Mouse (Mus musculus) kidney, embryonic 16.5 days (tissue): Measurements from ENCODE around the gene Tmem178. TPM values are rescaled to one million over a fixed set of nuclear protein-coding genes. Genes with fewer than 3 reads are reported as not detected.
"Not testable (repeated sequence)": the region's sequence is repeated elsewhere in the genome, so short reads cannot be mapped to it uniquely, and the experiment has no call there.

Experiments
- ATAC-seq: fragments of 200-750 bp; cut with Nextera tagmentation; 2 replicates; pipeline ENCODE4 v1.8.0; 2017; ENCODE audit warnings: moderate TSS enrichment; ENCODE audit not compliant: low FRiP score, low TSS enrichment
- H3K27ac ChIP-seq: fragments of 300-500 bp; sonication (generic); 2 replicates; pipeline ENCODE4 v1.5.1; 2014; ENCODE audit warnings: low read length
- H3K27me3 ChIP-seq: fragments of 300-500 bp; sonication (generic); 2 replicates; pipeline ENCODE4 v1.6.1; 2014; ENCODE audit warnings: low read length, control low read depth, mixed read lengths; ENCODE audit not compliant: insufficient read depth
- H3K36me3 ChIP-seq: fragments of 300-500 bp; sonication (generic); 2 replicates; pipeline ENCODE4 v1.6.1; 2014; ENCODE audit warnings: low read length, control low read depth, mixed read lengths; ENCODE audit not compliant: insufficient read depth
- H3K4me1 ChIP-seq: fragments of 300-500 bp; sonication (generic); 2 replicates; pipeline ENCODE4 v1.6.1; 2014; ENCODE audit warnings: low read length, control low read depth, mixed read lengths; ENCODE audit not compliant: insufficient read depth
- H3K4me2 ChIP-seq: fragments of 300-500 bp; sonication (generic); replicated peaks from 2 replicates; pipeline ENCODE4 v1.6.1; 2014; ENCODE audit warnings: low read depth, low read length
- H3K4me3 ChIP-seq: fragments of 300-500 bp; sonication (generic); 2 replicates; pipeline ENCODE4 v1.5.1; 2014; ENCODE audit warnings: mild to moderate bottlenecking, low read length
- H3K9ac ChIP-seq: fragments of 300-500 bp; sonication (generic); replicated peaks from 2 replicates; pipeline ENCODE4 v1.6.1; 2014; ENCODE audit warnings: low read length
- H3K9me3 ChIP-seq: fragments of 300-500 bp; sonication (generic); 2 replicates; pipeline ENCODE4 v1.6.1; 2016; ENCODE audit warnings: low read length, control low read depth
- WGBS: fragments of 180-500 bp; shearing (Covaris S2); extraction: QIAGEN DNeasy Blood & Tissue Kit; methylation state at CpG from one replicate; pipeline ENCODE4 v1.1.7; 2014; 5-methylcytosine and 5-hydroxymethylcytosine counted together
- polyA plus RNA-seq: library from polyadenylated mRNA; unstranded; fragments of >200 nt; fragmentation: Nextera tagmentation; extraction: Ambion mirVana; gene quantifications from 2 replicates; pipeline ENCODE4 v1.2.1, GENCODE M21; 2015

Gene Tmem178
- polyA plus RNA-seq, 1 experiment from 2014 or later: 16.8 TPM

DNA sequence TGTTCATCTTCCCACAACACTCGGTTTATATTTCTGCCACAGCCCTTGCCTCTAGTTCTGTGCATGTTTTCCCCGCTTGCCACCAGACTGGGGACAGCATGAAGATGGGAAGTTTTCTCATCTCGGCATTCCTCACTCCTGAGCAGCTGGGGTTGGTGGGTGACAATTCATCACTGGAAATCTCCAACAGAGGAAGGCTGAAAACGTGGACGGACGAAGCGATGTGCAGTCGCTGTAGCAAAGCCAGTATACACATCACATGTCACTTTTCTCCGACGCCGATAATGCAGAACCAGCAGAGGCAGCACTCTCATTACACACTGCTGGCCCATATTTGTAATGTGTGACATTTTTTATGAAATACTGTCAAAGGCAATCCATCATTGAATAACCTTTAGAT, 2.6 kb upstream of the Tmem178 start:
- Histone ChIP-seq H3K9me3 (no peaks in the 10 kb centered on the region), H3K4me1 (0 out of 2 replicates have a peak, but pooled peaks cover 5% of the 10 kb centered on the region), H3K36me3 (no peaks in the 10 kb centered on the region), H3K27me3 (peaks cover 25% of the 10 kb centered on the region), H3K9ac (no peak overlapping the region), H3K27ac (no peak overlapping the region), H3K4me3 (no peak overlapping the region), H3K4me2 (no peak overlapping the region)
- no peak for ATAC-seq
- 59% methylated on average over 11 of the region's 11 CpGs for WGBS

DNA sequence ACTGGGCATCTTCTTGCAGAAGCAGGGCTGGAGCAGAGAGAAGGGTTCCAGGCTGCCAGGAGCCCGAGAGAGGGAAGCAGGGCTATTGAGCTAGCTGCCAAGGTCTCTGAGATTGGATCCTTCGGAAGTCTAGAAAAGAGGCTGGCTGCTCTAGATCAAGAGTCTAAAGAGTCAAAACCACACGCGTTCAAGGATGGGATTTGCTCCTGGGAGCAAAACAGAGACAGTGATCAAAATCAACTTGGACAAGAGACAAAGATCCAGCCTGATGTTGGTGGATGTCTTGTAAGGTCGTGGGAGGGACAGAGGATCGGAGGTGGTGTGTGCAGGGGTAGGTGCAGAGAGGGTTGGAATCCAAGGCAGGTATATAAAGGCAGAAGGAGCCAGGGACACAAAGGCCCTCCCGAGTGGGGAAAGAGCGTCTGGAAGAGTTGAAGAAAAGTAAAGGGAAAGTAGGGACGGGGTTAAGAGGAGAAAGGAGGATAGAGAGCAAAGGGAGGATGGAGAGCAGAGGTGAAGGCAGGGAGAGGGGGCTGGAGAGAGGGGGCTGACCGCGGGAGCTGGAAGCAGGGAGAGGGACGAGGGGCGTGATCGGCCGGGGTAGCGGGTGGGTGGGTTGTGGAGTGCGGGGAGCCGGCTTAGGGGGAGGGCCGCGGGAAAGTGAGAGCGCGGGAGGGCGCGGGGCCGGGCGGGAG, 450 bp upstream of the Tmem178 start:
- ATAC-seq: peak; percentile 30; the same call in 1 of the 2 replicates

DNA sequence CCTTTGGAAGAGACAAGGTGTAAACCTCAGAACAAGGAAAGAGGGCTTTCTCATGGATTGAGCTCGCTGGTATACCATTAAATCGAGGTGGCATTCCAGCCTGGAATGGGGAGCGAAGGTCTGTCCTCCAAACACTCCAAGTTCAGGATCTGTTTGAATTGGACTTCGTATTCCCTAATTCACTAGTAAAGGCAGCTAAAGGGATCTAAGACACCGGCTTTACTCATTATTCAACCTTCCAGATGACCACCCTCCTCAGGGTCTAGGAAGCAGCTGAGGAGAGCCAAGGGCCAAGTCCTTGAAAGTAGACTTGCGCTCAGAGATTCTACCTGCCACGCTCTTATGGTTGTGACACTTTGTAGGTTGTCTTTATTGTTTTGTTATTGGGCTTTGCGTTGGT, 1.1 kb downstream of the Tmem178 start:
- 37% methylated on average over 8 of the region's 8 CpGs for WGBS
- ATAC-seq, H3K9me3 ChIP-seq, H3K4me1 ChIP-seq, H3K27ac ChIP-seq, H3K36me3 ChIP-seq: not testable (repeated sequence)
- H3K4me2 ChIP-seq: peak overlapping the region; percentile 45
- peaks cover 28% of the 10 kb centered on the region for H3K27me3 ChIP-seq
- H3K4me3 ChIP-seq: peak overlapping the region; percentile 34
- H3K9ac ChIP-seq: peak overlapping the region; percentile 47; the same call in 1 of the 2 replicates

More for the DNA sequence above, 450 bp upstream of the Tmem178 start:
- Histone ChIP-seq H3K36me3 (no peaks in the 10 kb centered on the region), H3K27me3 (peaks cover 28% of the 10 kb centered on the region), H3K4me1 (0 out of 2 replicates have a peak, but pooled peaks cover 5% of the 10 kb centered on the region), H3K27ac (no peak overlapping the region), H3K9ac (peak overlapping the region; percentile 82), H3K4me2 (peak overlapping the region; percentile 98), H3K4me3 (peak overlapping the region; percentile 81), H3K9me3 (no peaks in the 10 kb centered on the region)
- 8% methylated on average over 18 of the region's 26 CpGs for WGBS

DNA sequence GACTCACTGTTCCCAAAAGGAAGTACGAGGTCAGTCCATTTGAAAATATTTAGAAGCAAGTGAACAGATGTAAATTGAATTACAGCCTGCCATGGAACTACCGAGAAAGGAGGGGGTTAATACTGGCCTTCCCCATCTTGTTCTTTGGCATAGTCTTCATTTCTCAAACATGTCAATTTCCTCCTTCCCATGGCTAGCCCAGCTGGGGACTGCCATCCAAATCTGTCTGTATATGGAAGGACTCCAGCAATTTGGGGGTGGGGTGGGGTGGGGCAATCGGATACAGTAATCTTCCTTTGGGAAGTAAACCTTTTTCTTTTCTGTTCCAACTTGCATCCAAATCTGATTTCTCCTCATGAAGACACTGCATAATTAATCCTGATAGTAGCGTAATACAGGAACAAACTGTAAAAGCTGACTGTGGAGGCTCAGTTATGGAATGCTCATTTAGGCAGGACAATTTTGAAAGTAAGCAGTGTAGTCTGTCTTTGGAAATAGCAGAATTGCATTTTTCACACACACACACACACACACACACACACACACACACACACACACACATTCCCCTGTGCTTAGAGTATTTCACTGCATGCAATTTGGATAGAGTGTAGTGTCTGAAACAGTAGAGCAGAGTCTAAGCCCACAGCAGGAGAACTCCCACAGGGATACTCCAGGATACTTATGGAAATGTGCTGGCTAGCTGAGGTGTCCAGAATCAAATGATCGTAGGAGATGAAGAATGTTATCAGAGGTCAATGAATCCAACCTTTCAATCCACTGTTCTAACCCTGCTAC, 1.9 kb downstream of the Tmem178 start:
- H3K4me1 ChIP-seq: 0 out of 2 replicates have a peak, but pooled peaks cover 5% of the 10 kb centered on the region
- H3K4me2 ChIP-seq: peak overlapping the region; percentile 45
- no peaks in the 10 kb centered on the region for H3K9me3 ChIP-seq
- no peak overlapping the region for H3K27ac ChIP-seq
- no peak overlapping the region; the same call in 1 of the 2 replicates for H3K4me3 ChIP-seq
- peaks cover 28% of the 10 kb centered on the region for H3K27me3 ChIP-seq
- WGBS: 67% methylated on average over 5 of the region's 5 CpGs
- H3K36me3 ChIP-seq: no peaks in the 10 kb centered on the region
- no peak for ATAC-seq
- no peak overlapping the region for H3K9ac ChIP-seq

DNA sequence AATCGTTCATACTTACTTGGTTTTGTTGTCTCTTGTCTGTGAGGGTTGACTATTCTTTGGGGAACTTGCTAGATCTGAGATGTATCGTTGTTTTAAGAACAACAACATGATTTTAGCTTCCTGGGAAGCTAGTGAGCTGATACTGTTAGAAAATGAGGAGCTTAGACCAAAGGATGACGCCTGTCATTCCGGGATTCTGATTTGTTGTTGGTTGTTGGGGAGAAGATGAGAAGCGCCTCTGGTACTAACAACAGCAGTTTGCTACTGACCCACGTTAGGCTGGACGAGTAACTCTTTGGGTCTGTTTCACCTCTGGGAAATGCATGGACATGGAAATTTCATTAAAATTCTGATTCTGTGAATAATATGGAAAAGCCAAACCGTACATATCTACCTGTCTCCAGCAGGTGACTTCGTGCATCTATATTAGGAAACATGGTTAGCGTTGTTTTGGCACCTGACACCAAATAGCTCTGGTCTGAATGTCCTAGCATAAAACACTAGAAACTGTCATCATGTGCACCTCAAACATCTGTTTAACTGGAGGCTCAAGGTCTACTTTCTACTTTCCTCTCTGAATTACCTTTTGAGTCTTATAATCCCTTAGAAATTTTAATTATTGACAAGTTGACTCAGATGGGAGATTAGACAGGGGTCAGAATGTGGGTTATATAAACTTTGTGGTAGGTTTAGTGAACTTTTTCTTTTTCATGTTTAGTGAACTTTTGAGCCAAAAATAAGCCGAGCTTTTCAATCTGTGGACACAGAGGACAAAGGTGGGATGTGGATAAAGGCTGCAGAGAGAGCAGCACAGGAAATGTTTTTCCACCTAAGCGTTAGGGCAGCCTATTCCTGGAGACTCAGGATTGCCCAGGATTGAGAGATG, 2.9 kb downstream of the Tmem178 start:
- Histone ChIP-seq H3K27me3 (peaks cover 21% of the 10 kb centered on the region), H3K9me3 (no peaks in the 10 kb centered on the region), H3K36me3 (no peaks in the 10 kb centered on the region), H3K27ac (no peak overlapping the region), H3K9ac (no peak overlapping the region), H3K4me3 (no peak overlapping the region), H3K4me2 (no peak overlapping the region; the same call in 1 of the 2 replicates), H3K4me1 (0 out of 2 replicates have a peak, but pooled peaks cover 5% of the 10 kb centered on the region)
- ATAC-seq: no peak
- WGBS: 80% methylated on average over 12 of the region's 12 CpGs

DNA sequence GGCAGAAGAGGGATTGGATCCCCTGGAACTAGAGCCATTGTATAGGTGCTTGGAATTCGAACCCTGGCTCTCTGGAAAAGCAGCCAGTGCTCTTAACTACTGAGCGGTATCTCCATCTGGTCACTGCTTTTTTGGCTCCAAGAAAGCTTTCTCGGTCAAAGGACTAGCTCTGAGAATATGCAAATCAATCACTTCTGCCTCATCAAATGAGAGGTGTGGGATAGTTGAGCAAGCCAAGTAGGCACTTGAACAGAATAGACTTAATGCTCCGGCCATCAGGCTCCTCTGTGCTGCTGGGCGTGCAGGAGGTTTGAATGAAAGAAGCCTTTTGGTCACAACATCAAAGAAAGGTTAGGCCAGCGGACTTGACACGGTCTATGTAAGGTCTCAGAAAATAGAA, 5.0 kb downstream of the Tmem178 start:
- H3K4me2 ChIP-seq: no peak overlapping the region
- ATAC-seq: no peak
- H3K36me3 ChIP-seq: no peaks in the 10 kb centered on the region
- no peak overlapping the region for H3K9ac ChIP-seq
- H3K27ac ChIP-seq: no peak overlapping the region
- H3K27me3 ChIP-seq: peaks cover 7% of the 10 kb centered on the region
- no peaks in the 10 kb centered on the region for H3K9me3 ChIP-seq
- H3K4me3 ChIP-seq: no peak overlapping the region
- H3K4me1 ChIP-seq: 0 out of 2 replicates have a peak, but pooled peaks cover under 1% of the 10 kb centered on the region
- 90% methylated on average over 7 of the region's 7 CpGs for whole genome bisulfite sequencing

DNA sequence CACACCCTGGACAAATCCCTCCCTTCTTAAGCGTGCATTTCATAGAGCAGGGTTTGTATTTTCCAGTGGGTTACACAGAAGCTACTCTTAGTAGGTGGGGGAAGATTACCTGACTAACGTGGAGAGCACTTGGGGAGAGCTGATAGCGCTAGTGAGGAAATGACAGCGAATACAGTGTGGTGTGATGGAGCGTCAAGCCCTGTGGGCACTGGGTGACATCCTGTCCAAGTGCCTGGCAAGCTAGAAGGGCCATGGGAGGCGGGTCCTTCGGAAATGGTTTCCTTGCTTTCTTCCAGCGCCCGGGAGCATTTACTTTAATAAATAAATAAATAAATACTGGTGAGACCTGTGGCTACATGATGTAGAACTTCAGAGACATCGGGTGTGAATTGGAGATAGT, 5.5 kb downstream of the Tmem178 start:
- Histone ChIP-seq H3K9me3 (no peaks in the 10 kb centered on the region), H3K4me2 (no peak overlapping the region), H3K36me3 (no peaks in the 10 kb centered on the region), H3K27me3 (peaks cover 4% of the 10 kb centered on the region), H3K4me1 (no peaks in the 10 kb centered on the region), H3K4me3 (no peak overlapping the region), H3K27ac (no peak overlapping the region), H3K9ac (no peak overlapping the region)
- no peak for ATAC-seq
- 83% methylated on average over 10 of the region's 10 CpGs for WGBS

DNA sequence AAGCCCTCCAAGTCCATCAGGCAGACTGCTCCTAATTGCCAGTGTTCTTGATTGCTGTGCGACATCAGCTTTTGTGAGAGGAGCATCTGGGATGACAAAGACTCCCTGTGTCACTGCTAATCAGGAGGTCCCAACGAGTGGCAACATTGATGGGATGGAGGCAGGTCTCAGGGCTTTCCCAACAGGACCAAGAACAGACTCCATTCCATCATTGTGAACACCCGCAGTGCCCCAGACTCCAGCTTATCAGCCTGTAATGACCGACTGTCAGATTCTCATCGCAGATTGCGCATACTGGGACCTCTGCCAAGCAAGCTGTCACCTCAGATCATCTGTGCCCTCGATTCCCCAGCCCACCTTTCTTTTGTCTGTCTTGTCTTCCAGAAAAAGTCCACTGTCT, 7.9 kb downstream of the Tmem178 start:
- Histone ChIP-seq H3K27me3 (no peaks in the 10 kb centered on the region), H3K9ac (no peak overlapping the region), H3K4me1 (no peaks in the 10 kb centered on the region), H3K36me3 (no peaks in the 10 kb centered on the region), H3K27ac (no peak overlapping the region), H3K4me3 (no peak overlapping the region), H3K9me3 (no peaks in the 10 kb centered on the region), H3K4me2 (no peak overlapping the region)
- ATAC-seq: no peak
- 76% methylated on average over 7 of the region's 7 CpGs for WGBS

DNA sequence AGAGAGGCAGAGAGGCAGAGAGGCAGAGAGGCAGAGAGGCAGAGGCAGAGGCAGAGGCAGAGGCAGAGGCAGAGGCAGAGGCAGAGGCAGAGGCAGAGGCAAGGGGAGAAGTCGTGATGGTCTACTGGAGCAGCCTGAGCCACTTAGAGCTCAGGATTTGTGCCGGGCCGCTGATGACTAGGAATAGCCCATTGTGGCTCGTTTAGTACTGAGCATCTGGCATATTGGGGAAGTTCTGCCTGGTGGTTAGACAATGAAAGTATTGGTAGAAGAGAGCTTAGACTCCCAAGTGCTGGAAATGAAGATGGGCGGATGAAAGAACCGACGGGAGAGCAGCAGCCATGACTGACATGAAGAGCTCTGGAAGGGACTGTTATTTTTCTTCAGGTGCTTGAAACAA, 11.0 kb downstream of the Tmem178 start:
- Histone ChIP-seq H3K27me3 (no peaks in the 10 kb centered on the region), H3K4me1 (no peaks in the 10 kb centered on the region), H3K4me3 (no peak overlapping the region), H3K36me3 (no peaks in the 10 kb centered on the region), H3K9ac (no peak overlapping the region), H3K27ac (no peak overlapping the region), H3K4me2 (no peak overlapping the region), H3K9me3 (no peaks in the 10 kb centered on the region)
- WGBS: 71% methylated on average over 7 of the region's 7 CpGs
- ATAC-seq: no peak
